Mouse (Mus musculus) spleen, embryonic (tissue): ENCODE measurements around the gene Dab2ip.

Experiments used
- CTCF ChIA-PET: fragments of 350-600 bp; sonication (Branson Sonifier 250); formaldehyde crosslinking; loops from one replicate; lab custom pipeline; 2022; lab: Charles Lee

Dab2ip gene

DNA sequence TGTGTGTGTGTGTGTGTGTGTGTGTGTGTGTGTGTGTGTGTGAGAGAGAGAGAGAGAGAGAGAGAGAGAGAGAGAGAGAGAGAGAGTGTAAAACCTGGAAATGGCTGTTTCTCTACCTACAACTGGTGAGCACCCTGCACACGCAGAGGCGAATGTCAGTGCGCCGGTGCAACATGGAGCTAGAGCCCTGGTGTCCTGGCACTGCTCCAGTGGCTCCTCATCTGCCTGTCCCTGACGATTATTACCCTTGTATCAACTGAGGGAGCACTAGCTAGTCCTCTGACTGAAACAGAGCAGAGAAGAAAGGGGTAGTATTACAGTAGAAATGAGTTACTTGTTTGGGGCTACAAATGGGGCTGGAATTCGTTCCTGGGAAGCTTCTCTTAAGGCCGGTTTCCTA lies 155.4 kb downstream of the Dab2ip start:
- CTCF ChIA-PET = no interaction called here

GRCm38 (mm10) chr2:35714742-35715167 lies 156.7 kb downstream of the Dab2ip start:
- CTCF ChIA-PET = no interaction called here

- CTCF ChIA-PET = no interaction called here
Measured at GRCm38 (mm10) chr2:35715485-35715884, 157.4 kb downstream of the Dab2ip start.

- CTCF ChIA-PET = no interaction called here
Measured at GRCm38 (mm10) chr2:35716175-35716574, 158.1 kb downstream of the Dab2ip start.

DNA sequence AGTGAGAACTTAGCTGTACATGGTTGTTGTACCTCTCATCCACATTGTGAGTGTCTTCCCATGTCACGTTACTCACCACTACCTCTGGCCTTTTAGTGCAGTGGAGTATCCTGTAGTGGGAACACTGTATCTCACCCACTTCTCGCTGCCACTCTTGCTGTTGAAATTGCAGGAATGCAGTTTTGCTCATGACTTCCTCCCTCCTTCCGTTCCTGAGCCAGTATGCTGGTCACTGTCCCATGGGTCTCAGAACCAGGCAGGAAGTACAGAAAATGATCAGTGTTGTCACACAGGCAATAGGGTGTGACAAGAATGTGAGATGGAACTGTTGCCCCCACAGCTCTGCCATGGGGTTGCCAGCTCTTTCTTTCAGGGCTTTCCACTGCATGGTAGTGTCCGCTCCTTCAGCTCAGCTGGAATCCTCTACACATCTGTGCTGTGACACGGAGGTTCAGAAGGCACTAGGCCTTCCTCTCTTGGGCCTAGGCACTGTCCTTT lies 160.0 kb downstream of the Dab2ip start:
- CTCF ChIA-PET = no interaction called here

DNA sequence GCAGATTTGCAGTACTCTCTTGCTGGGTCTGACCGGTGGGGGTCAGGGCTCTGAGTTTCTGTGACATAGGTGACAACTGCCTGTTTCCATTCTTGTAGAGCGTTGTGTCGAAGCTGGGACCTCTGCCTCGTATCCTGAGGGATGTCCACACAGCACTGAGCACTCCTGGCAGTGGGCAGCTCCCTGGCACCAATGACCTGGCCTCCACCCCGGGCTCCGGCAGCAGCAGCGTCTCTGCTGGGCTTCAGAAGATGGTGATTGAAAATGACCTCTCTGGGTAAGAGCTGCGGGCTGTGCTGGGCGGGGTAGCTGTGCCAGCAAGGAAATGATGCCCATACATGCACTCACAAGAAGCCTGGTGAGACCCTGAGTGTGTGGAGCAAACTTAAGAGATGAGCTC lies 160.6 kb downstream of the Dab2ip start:
- CTCF ChIA-PET = no interaction called here

- CTCF ChIA-PET = no interaction called here
Measured at GRCm38 (mm10) chr2:35719230-35720005, 161.4 kb downstream of the Dab2ip start.

GRCm38 (mm10) chr2:35720104-35720503 lies 162.0 kb downstream of the Dab2ip start:
- CTCF ChIA-PET = no interaction called here

GRCm38 (mm10) chr2:35720550-35720949 lies 162.5 kb downstream of the Dab2ip start:
- CTCF ChIA-PET = no interaction called here

DNA sequence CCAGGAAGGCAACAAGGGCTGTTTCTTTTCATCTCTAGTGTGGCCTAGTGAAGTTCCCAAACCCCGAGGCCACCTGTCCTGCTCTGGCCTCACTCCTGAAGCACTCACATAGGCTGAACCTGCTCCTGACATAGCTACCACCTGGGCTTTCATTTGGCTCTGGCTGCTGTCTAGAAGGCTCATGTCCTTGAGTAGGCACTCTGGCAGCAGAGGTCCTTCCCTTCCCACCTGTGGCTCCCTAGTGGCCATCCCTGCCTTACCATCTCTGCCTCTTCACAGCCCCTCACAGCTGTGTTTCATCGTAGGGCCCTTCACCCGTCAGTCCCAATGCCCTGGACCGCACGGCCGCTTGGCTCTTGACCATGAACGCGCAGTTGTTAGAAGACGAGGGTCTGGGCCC lies 162.9 kb downstream of the Dab2ip start:
- CTCF ChIA-PET = no interaction called here

DNA sequence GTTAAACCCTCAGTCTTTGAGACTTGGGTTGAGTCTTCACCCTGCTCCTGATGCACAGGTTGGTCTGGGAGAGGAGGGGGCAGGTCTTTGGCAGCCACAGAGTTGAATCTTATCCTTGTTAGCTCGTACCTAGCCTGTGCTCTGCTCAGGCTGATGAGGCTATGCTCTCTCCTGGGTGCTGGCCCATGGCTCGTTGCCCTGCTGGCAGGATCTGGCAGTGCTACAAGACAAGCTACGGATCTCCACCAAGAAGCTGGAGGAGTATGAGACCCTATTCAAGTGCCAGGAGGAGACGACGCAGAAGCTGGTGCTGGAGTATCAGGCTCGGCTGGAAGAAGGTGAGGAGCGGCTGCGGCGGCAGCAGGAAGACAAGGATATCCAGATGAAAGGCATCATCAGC lies 164.8 kb downstream of the Dab2ip start:
- CTCF ChIA-PET = interaction anchor here (0.6 kb wide), 1 partner anchor 11 kb away, joined by 3 read pairs; no protein-coding TSS in a partner anchor

GRCm38 (mm10) chr2:35723267-35723666 lies 165.2 kb downstream of the Dab2ip start:
- CTCF ChIA-PET = interaction anchor here (0.6 kb wide), 1 partner anchor 11 kb away, joined by 3 read pairs; no protein-coding TSS in a partner anchor

DNA sequence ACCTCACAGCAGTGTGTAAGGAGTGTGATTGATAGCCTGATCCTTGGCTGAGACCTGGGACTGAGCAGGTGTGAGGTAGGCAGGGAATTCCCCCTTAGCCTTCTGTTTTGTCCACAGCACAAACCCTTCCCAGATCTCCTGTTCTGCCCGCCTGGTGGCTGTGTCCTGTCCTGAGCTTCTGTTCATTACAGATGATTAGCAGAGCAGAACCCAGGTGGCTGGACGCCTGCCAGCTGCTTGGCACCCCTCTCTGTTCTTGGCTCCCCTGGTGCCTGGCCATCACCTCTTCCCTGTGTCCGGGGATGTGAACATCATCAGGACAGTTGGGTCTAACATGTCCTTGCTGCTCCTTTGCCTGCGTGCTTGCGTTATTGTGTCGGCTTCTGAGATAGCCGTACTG lies 165.6 kb downstream of the Dab2ip start:
- CTCF ChIA-PET = no interaction called here

DNA sequence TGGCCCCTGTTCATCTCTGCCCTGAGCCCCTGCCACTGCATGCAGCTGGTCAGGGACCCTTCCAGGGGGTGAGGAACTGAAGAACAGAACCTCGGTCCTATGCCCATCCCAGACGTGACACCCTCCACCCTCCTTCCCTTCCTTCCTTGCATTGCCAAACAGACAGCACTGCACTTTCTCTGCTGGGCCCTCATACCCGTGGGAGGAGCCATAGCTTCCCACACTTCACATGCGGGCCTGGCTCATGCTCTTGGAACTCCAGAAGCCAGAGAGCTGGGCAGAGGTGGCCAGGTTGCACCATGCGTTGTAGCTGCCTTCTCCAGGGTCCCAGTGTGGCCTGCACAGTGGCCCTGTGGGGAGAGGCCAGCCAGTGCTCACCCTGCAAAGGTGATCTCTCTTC lies 170.6 kb downstream of the Dab2ip start:
- CTCF ChIA-PET = no interaction called here

DNA sequence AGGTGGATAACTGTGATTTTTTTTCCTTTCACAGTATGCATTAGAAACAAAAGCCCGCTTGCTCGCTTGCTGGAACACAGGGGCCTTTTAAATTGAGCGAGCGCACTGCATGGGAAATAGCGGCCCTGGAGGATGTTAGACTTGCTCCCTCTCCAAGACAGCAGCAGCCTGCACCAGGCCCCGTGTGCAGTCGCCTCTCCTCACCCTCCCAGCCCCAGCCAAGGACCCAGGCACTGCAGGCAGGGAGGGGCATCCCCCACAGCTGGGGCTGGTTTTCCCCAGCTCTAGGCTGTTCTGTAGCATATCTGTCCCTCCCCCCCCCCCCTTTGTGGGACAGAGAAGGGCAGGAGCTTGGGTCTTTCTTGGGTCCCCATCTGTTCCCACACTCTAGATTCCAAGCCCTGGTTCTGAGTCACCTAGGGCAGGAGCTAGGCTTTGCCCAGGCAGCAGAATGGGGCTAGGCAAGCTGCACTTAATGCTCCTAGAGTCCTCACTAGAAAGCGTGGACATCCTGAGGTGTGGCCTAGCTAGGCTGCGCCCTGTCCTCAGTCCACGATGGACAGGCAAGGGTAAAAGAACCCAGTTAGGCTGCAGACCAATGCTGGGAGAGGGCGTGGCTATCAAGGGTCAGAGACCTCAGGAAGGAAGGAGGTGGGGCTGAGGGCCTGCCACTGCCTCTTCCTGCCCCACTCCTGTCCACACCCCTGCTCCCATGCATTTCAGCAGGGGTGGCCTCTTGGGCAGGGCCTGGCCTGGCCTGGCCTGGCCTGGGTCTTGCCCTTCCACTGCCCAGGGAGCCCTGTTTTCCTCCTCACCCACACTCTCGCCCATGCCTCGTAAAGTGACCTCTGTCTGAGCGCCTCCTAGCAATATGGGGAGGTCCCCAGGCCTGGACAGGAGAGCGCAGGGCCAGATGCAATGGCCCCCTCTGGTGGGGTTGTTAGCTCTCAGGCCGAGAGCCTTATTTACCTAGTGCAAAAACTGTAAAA lies 171.3 kb downstream of the Dab2ip start:
- CTCF ChIA-PET = no interaction called here

DNA sequence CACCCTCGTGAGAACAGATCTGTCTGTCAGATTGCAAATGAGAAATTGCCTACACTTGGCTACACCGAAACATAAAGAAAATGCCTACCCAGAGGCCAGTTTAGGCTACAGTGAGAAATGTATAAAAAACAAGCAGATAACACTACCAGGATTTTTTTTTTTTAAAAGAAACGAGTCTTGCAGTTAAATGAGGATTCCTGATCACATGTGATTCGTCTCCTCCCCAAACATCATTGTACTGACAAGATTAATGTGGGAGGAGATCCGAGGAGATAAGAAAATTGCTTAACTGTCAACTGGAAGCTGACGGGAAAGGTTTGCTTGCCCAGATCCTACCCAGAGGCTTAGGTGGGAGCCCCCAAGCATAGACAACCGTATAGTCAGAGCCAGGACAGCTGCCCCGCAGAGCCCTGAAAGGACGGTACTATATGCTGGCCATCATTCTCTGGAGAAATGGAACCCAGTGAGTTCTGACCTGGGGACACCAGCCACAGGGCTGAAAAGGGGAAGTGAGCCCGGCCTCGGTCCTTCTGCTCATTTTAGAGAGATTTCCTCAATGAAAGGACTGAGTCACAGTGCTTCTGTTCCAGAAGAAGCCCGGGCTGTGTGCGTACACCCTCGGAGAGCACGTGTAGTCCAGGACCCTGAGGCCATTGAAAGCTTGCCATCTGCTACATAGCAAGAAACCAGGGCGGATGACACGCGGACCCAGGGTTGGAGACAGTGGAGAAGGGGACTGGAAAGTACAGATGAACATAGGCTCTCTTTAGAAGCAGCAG lies 173.8 kb downstream of the Dab2ip start:
- CTCF ChIA-PET = no interaction called here

DNA sequence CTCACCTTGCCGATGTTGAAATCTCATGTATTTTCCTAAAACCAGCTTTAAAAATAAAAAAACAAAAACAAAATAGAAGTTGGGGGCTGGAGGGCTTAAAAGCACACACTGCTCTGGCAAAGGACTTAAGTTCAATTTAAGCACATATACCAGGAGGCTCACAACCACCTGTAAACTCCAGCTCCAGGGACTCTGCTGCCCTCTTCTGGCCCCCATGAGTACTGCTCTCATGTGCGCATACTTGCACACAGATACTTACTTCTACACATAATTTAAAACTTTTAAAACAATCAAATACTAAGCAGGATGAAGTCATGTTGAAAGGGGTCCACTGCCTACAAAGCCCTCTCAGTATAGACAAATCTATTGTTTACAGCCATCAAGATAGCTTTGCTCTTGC lies 176.9 kb downstream of the Dab2ip start:
- CTCF ChIA-PET = no interaction called here

DNA sequence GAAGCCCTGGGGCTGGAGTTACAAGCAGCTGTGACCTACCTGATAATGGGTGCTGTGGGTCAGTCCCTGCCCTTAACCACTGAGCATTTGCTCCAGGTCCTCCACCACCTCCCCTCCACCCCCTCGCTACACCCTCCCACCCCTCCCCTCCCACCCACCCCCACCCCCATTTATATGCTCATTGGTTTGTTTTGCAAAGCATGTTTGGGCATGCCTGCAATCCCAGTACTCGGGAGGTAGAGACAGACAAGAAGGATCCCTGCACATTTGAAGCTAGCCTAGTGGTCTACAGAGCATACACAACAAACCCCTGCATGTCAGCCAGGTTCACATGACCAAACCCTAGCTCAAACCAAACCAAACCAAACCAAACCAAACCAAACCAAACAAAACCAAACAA lies 178.0 kb downstream of the Dab2ip start:
- CTCF ChIA-PET = no interaction called here

DNA sequence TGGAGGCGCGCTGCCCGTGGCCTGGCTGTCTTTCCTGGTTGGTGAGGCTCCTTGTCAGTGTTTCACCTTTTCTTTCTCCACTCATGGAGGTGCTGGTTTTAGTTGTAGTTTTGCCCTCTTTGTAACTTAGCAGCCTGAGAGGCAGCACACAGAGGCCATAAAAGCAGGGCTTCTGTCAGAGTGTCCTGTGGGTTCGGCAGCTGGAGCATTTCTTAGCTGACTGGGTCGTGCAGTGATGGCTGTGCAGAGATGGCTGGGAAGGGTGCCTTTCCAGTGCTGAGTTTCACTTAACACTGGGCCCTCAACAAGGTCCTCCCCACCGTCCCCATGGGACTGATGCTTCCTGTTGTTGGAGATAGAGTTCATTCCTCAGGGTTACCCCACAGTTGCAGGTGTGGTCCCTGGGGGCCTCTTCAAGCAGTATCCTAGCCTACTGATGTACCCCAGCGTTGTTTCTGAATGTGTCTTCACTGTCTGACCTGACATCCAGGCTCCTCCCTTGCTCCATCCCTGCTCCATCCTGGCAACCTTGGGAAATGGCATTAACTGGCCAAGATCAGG lies 179.5 kb downstream of the Dab2ip start:
- CTCF ChIA-PET = no interaction called here

- CTCF ChIA-PET = no interaction called here
Measured at GRCm38 (mm10) chr2:35739669-35740254, 181.7 kb downstream of the Dab2ip start.

DNA sequence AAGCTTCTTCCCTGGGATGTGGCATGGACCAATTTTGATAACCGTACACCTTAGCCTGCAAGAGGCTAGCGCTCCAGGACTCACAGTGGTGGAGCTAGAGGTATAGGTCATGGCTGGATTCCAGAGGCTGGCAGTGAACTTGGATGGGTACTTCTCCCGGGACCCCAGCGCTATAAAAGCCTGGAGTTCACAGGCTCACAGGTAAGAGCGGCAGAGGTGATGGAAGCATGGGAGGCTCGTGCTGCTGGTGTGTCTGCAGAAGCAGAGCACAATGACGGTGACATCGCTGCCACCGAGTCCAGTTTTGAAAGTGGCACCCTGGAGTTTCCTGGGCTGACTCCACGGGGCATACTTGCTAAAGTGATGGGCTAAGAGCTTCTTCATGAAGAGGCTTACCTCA lies 187.8 kb downstream of the Dab2ip start:
- CTCF ChIA-PET = no interaction called here
